Mouse (Mus musculus) spleen, embryonic (tissue): ENCODE measurements around the gene N4bp1.

Experiments used
- CTCF ChIA-PET: fragments of 350-600 bp; sonication (Branson Sonifier 250); formaldehyde crosslinking; loops from one replicate; lab custom pipeline; 2022; lab: Charles Lee

N4bp1 gene

DNA sequence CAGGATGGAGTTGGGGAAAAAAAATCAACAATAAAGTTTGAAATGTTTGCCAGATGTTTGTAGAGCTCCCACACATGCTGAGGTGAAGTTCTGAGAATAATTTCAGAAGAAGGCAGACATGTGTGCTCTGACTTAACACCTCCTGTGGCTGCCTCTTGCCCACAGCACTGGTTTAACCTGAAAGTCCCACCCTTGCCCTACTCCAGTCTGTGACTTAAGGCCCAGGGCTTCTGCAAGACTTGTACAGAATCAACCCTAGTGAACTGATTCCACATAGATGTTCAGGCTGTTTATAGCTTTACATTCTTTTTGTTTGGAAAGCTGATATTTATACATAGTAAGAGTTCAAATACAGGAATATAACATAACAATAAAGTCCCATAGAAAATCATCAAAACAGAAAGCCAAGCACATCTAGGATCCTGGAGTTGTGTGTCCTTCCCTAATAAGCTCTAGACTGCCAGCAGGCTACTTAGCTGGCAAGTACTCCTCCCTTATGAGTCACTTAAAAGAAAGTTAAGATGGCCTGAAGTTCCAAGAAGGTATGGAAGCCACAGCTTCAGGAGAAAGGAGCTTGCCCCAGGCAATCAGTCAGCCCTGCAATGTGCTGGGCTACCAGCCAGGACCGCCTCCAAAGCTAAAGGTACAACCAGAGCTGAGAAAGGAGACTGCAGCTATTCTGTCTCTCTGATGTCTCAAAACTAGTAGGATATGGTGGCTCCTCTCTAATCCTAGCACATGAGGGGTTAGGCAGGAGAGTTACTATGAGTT lies 114.9 kb downstream of the N4bp1 start:
- CTCF ChIA-PET, result no interaction called here

DNA sequence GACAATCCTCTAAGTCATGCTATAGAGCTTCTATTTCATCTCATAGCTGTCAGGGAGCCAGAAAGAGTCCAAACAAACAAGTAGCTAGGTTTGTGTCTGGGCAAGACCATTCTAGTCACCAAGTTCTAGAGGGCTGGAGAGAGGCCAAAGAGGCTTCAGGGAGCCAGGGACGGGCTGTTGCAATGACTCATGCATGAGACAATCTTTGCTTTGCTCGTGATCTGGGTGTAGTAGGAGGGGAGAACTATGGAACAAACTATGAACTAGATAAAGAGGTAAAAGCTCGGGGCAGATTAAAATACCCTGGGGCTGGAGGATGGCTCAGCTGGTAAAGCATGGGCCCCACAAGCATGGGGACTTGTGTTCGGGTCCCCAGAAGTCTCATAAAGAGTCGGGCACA lies 116.6 kb downstream of the N4bp1 start:
- CTCF ChIA-PET, result no interaction called here

DNA sequence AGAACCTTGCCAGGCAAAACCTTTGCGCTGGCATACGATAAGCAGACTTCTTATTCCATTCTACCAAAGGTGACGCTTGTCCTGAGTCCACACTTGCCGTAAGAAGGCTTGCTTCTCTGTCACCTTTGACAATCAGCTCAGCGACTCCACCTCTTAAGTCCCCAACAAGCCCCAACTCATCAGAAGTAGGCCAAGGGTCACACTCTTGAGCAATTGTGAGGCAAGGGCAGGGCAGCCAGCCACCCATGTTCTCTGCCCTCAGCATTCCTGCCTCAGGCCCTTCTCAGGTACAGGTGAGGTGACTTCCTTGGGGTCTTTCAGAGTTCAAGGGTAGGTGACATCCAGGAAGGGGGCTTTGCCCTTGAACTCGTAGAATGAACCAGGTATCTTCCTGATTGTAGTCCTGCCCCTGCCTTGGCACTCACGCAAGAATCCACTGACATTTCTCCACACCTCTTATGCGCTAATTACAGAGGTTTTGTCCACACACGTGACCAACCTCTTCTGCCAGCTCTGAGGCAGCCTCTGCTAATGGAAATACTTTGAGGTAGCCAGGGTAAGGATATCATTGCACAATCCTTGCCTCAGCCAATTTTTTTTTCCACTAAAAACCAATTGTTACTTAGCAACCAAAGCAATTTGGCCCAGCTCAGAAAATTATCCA lies 118.4 kb downstream of the N4bp1 start:
- CTCF ChIA-PET, result no interaction called here

DNA sequence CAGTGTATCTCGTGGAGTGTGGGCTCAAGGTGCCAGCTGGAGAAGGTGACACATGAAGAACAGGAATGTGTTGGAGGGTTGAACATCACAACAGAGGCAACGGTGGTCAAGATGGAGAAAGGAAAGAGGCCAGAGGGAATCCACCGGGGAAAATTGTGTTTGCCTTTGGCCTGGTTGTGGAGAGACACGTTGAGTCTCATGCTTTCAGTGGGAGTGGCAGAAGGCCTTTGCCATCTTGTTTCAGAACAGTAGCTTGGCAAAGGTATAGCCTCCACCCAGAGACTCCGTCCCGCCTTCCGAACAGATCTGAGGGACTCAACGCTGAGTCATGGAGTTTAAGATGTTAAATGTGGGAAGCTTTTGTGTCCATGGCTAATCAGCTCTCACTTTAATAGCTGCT lies 119.4 kb downstream of the N4bp1 start:
- CTCF ChIA-PET, result no interaction called here

DNA sequence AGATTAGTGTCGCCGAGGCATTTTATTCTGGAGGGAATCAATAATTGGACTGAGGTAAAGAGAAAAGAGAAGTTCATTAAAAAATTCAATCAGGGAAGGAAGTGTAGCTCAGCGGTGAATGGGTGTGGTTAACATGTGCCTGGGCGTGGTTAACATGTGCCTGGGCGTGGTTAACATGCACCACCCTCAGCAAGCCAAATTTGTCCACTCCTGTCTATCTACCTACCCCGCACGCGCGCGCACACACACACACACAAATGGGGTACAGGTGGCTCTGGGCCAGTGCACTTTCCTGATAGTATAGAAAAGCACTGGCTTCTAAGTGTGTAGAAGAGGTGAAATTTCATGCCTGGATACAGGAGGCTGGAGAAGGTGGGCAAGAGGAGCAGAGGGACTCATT lies 119.9 kb downstream of the N4bp1 start:
- CTCF ChIA-PET, result interaction anchor here (0.6 to 0.7 kb wide), 2 partner anchors 140 to 172 kb away, joined by 3 to 5 read pairs; no protein-coding TSS in a partner anchor

DNA sequence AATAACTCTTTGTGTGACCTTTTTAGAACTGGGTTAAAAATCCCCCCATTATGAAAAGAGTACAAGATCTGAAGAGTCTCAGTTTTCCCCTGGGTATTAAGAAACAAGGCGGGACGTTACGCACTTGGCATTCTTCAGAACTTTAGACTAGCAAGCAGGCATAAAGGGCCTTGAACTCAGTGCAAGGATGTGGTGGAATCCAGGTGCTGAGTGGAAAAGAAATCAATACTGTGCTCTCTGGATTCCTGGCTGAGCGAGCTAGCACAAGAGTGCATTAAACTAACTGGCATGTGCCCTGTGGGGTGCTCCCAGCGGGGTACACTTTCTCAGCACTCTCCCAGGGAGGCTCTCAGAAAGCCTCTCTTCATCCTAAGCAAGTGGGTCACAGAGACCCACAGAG lies 122.3 kb downstream of the N4bp1 start:
- CTCF ChIA-PET, result no interaction called here

DNA sequence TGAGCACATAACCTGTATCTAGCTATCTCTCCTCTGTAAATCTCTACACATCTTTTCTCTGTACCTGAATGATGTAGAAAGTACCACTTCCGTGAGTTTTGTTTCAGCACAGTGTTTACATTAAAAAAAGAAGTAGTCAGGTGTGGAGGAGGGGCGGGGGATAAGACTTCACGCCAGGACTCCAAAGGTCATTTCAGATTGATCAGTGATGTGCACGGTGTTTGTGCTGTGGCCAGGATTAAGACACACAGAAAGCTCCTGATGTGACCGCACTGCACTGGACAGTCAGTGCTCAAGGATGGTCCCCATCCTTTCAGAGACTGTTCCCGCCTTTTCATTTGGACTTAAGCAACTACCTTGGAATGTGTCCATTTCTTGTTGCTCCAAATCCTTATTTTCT lies 124.3 kb downstream of the N4bp1 start:
- CTCF ChIA-PET, result no interaction called here

DNA sequence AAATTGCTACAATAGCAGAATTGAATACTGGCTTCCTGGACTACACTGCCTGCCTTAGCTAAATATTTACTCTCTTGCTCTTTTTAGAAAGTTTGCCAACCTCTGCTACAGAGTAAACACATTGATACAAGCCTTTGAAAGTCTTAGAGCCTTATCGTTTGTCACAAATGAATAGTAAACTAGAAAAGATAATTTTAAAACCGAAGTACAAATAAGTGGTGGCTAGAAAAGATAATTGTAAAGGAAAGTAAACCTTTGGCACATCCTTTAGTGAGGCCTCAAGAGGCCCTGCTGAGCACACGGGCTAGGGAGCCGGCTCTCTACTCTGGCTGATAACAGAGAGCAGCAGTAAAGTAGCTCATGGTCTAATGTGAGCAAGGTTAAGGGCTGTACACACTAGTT lies 126.0 kb downstream of the N4bp1 start:
- CTCF ChIA-PET, result no interaction called here

DNA sequence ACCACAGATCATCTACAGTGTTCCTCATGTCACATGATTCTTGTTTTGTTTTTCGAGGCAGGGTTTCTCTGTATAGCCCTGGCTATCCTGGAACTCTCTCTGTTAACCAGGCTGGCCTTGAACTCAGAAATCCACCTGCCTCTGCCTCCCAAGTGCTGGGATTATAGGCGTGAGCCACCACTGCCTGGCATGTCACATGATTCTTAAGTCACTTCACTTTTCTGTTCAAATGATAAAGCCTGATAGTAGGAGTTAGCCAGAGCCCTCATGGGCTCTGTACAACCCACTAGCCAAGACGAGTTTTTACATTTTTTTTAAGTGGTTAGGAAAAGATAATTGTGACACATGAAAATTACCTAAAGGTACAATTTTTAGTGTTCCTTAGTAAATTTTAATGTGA lies 126.4 kb downstream of the N4bp1 start:
- CTCF ChIA-PET, result no interaction called here
